Mouse (Mus musculus): ENCODE measurements at regions not wholly inside any gene's neighbourhood (a gene's known extent, or its start where the extent isn't known, plus 50 kb on each side); places are given as distances from the start of the nearest gene placed in this dataset. TPM values are rescaled to one million over a fixed set of nuclear protein-coding genes. Genes with fewer than 3 reads are reported as not detected.

GRCm38 (mm10) chr5:7821700-7822099 is 138.6 kb upstream of the Steap4 start:
- Histone ChIP-seq H3K9ac (ENCODE audit: low read length) (no peak overlapping the region), H3K36me3 (ENCODE audit: control insufficient read depth, insufficient read depth, low read length) (no peaks in the 10 kb centered on the region), H3K4me3 (ENCODE audit: low read depth, low read length) (no peak overlapping the region), H3K9me3 (ENCODE audit: control insufficient read depth, low read length) (no peaks in the 10 kb centered on the region), H3K27me3 (ENCODE audit: control insufficient read depth, insufficient read depth, low read length) (no peaks in the 10 kb centered on the region), H3K4me1 (ENCODE audit: control insufficient read depth, insufficient read depth, low read length) (no peaks in the 10 kb centered on the region), H3K27ac (ENCODE audit: low read depth, low read length) (no peak overlapping the region), H3K4me2 (no peak overlapping the region)
- DNase-seq (ENCODE audit: low spot score, missing footprints), result no peak
- ATAC-seq (ENCODE audit: low FRiP score), result no peak
- 69% methylated on average over 3 of the region's 3 CpGs for WGBS

GRCm38 (mm10) chr5:7829618-7830017 is 130.6 kb upstream of the Steap4 start:
- Histone ChIP-seq H3K9me3 (ENCODE audit: control insufficient read depth, low read length) (no peaks in the 10 kb centered on the region), H3K4me3 (ENCODE audit: low read depth, low read length) (no peak overlapping the region), H3K27me3 (ENCODE audit: control insufficient read depth, insufficient read depth, low read length) (no peaks in the 10 kb centered on the region), H3K4me2 (no peak overlapping the region), H3K4me1 (ENCODE audit: control insufficient read depth, insufficient read depth, low read length) (no peaks in the 10 kb centered on the region), H3K27ac (ENCODE audit: low read depth, low read length) (no peak overlapping the region), H3K9ac (ENCODE audit: low read length) (no peak overlapping the region), H3K36me3 (ENCODE audit: control insufficient read depth, insufficient read depth, low read length) (no peaks in the 10 kb centered on the region)
- no peak for DNase-seq (ENCODE audit: low spot score, missing footprints)
- ATAC-seq (ENCODE audit: low FRiP score), result no peak
- 85% methylated on average over 3 of the region's 3 CpGs for WGBS

GRCm38 (mm10) chr5:7833812-7834211 is 126.4 kb upstream of the Steap4 start:
- Histone ChIP-seq H3K9ac (ENCODE audit: low read length) (no peak overlapping the region), H3K4me3 (ENCODE audit: low read depth, low read length) (no peak overlapping the region), H3K9me3 (ENCODE audit: control insufficient read depth, low read length) (no peaks in the 10 kb centered on the region), H3K36me3 (ENCODE audit: control insufficient read depth, insufficient read depth, low read length) (no peaks in the 10 kb centered on the region), H3K27ac (ENCODE audit: low read depth, low read length) (no peak overlapping the region), H3K4me2 (no peak overlapping the region), H3K27me3 (ENCODE audit: control insufficient read depth, insufficient read depth, low read length) (no peaks in the 10 kb centered on the region), H3K4me1 (ENCODE audit: control insufficient read depth, insufficient read depth, low read length) (no peaks in the 10 kb centered on the region)
- DNase-seq (ENCODE audit: low spot score, missing footprints) (no peak), ATAC-seq (ENCODE audit: low FRiP score) (no peak)
- WGBS, result 83% methylated on average over 1 of the region's 1 CpGs

GRCm38 (mm10) chr5:7863047-7863446 is 97.2 kb upstream of the Steap4 start:
- Histone ChIP-seq H3K27ac (ENCODE audit: low read depth, low read length) (no peak overlapping the region), H3K9ac (ENCODE audit: low read length) (no peak overlapping the region), H3K4me3 (ENCODE audit: low read depth, low read length) (no peak overlapping the region), H3K27me3 (ENCODE audit: control insufficient read depth, insufficient read depth, low read length) (no peaks in the 10 kb centered on the region), H3K4me1 (ENCODE audit: control insufficient read depth, insufficient read depth, low read length) (no peaks in the 10 kb centered on the region), H3K9me3 (ENCODE audit: control insufficient read depth, low read length) (no peaks in the 10 kb centered on the region), H3K4me2 (no peak overlapping the region), H3K36me3 (ENCODE audit: control insufficient read depth, insufficient read depth, low read length) (no peaks in the 10 kb centered on the region)
- WGBS, result 93% methylated on average over 2 of the region's 2 CpGs
- ATAC-seq (ENCODE audit: low FRiP score) (no peak), DNase-seq (ENCODE audit: low spot score, missing footprints) (no peak)

- no peak overlapping the region for H3K27ac ChIP-seq (ENCODE audit: low read depth, low read length)
- no peaks in the 10 kb centered on the region for H3K9me3 ChIP-seq (ENCODE audit: control insufficient read depth, low read length)
- H3K27me3 ChIP-seq (ENCODE audit: control insufficient read depth, insufficient read depth, low read length), result no peaks in the 10 kb centered on the region
- DNase-seq (ENCODE audit: low spot score, missing footprints) (no peak), ATAC-seq (ENCODE audit: low FRiP score) (no peak)
- no peaks in the 10 kb centered on the region for H3K4me1 ChIP-seq (ENCODE audit: control insufficient read depth, insufficient read depth, low read length)
- H3K9ac ChIP-seq (ENCODE audit: low read length), result no peak overlapping the region
- no peak overlapping the region for H3K4me2 ChIP-seq
- 89% methylated on average over 3 of the region's 3 CpGs for WGBS
- no peak overlapping the region for H3K4me3 ChIP-seq (ENCODE audit: low read depth, low read length)
- H3K36me3 ChIP-seq (ENCODE audit: control insufficient read depth, insufficient read depth, low read length), result no peaks in the 10 kb centered on the region
Observed at GRCm38 (mm10) chr5:7866041-7866641, 94.1 kb upstream of the Steap4 start.

GRCm38 (mm10) chr5:7899537-7899936 is 60.7 kb upstream of the Steap4 start:
- 69% methylated on average over 3 of the region's 3 CpGs for WGBS
- DNase-seq (ENCODE audit: low spot score, missing footprints) (no peak), ATAC-seq (ENCODE audit: low FRiP score) (peak; percentile 50; the same call in 1 of the 2 replicates)

More at GRCm38 (mm10) chr5:7899537-7899936, 60.7 kb upstream of the Steap4 start:
- no peak overlapping the region for H3K27ac ChIP-seq (ENCODE audit: low read depth, low read length)
- H3K4me3 ChIP-seq (ENCODE audit: low read depth, low read length), result no peak overlapping the region
- no peaks in the 10 kb centered on the region for H3K27me3 ChIP-seq (ENCODE audit: control insufficient read depth, insufficient read depth, low read length)
- no peak overlapping the region for H3K4me2 ChIP-seq
- H3K36me3 ChIP-seq (ENCODE audit: control insufficient read depth, insufficient read depth, low read length), result no peaks in the 10 kb centered on the region
- H3K9me3 ChIP-seq (ENCODE audit: control insufficient read depth, low read length), result no peaks in the 10 kb centered on the region
- no peak overlapping the region for H3K9ac ChIP-seq (ENCODE audit: low read length)
- no peaks in the 10 kb centered on the region for H3K4me1 ChIP-seq (ENCODE audit: control insufficient read depth, insufficient read depth, low read length)

Small RNAs in the stretch of these regions (microRNA-seq; reads per million reads assigned to microRNA genes)
- gene Gm22196, result not detected
